Mouse (Mus musculus) kidney, adult 2 months (tissue): ENCODE measurements at regions not wholly inside any gene's neighbourhood (a gene's known extent, or its start where the extent isn't known, plus 50 kb on each side); places are given as distances from the start of the nearest gene placed in this dataset.

Experiments
- DNase-seq: peaks from one replicate; pipeline ENCODE4 v3.0.0; 2021
- H3K27ac ChIP-seq: fragments of 200-500 bp; 2 replicates; pipeline ENCODE4 v1.5.1; 2012; ENCODE audit warnings: low read depth, low read length, control low read depth, inconsistent platforms; ENCODE audit not compliant: insufficient read depth
- H3K27me3 ChIP-seq: fragments of 200-500 bp; replicated peaks from 2 replicates; pipeline ENCODE4 v1.6.1; 2012; ENCODE audit warnings: mild to moderate bottlenecking, moderate library complexity, low read length, inconsistent platforms; ENCODE audit not compliant: control insufficient read depth, insufficient read depth
- H3K36me3 ChIP-seq: fragments of 200-500 bp; 2 replicates; pipeline ENCODE4 v1.6.1; 2012; ENCODE audit warnings: mild to moderate bottlenecking, moderate library complexity, low read length, inconsistent platforms; ENCODE audit not compliant: control insufficient read depth, insufficient read depth
- H3K4me1 ChIP-seq: fragments of 200-500 bp; 2 replicates; pipeline ENCODE4 v1.6.1; 2011; ENCODE audit warnings: low read length; ENCODE audit not compliant: control insufficient read depth, insufficient read depth
- H3K4me3 ChIP-seq: fragments of 200-500 bp; 2 replicates; pipeline ENCODE4 v1.5.1; 2011; ENCODE audit warnings: mild to moderate bottlenecking, low read depth, low read length, control low read depth; ENCODE audit not compliant: insufficient read depth
- CTCF ChIP-seq: fragments of 200-500 bp; conservative IDR thresholded peaks from 2 replicates; pipeline ENCODE4 v1.5.1; 2011; ENCODE audit warnings: low read depth, mild to moderate bottlenecking, control low read depth, low read length, moderate library complexity, mixed read lengths; ENCODE audit not compliant: insufficient read depth, insufficient read length
- POLR2A ChIP-seq: fragments of 200-500 bp; IDR thresholded peaks from one replicate; pipeline ENCODE4 v1.6.1; 2011; ENCODE audit warnings: low read depth, low read length, control low read depth
- WGBS: fragments of 180-500 bp; shearing (Covaris S2); methylation state at CpG from one replicate; pipeline ENCODE4 v1.1.7; 2018; 5-methylcytosine and 5-hydroxymethylcytosine counted together

DNA sequence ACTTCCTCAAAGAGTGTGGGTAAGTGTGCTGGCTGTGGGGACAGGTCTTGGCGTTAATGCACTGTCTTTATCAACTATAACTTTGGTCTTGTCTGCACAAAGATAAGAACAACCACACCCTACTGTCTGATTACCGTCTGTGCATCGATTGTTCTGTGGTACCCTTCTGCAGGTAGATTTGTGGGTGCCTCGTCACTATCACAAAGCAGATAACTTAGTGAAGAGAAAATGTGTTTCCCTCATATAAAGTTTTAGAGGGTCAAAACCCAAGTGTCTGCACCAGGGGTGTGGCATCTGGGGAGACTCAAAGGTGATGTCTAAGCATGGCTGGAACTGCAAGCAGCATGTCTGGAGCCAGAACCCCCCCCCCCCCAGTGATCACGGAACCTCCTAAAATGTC lies 259.4 kb downstream of the Gm49356 start:
- Histone ChIP-seq H3K36me3 (no peaks in the 10 kb centered on the region), H3K4me3 (no peak overlapping the region), H3K4me1 (no peaks in the 10 kb centered on the region), H3K27ac (no peak overlapping the region), H3K27me3 (no peaks in the 10 kb centered on the region)
- WGBS, result 97% methylated on average over 5 of the region's 5 CpGs
- TF ChIP-seq POLR2A, result no peak
- TF ChIP-seq CTCF, result no peak
- DNase-seq, result no peak

DNA sequence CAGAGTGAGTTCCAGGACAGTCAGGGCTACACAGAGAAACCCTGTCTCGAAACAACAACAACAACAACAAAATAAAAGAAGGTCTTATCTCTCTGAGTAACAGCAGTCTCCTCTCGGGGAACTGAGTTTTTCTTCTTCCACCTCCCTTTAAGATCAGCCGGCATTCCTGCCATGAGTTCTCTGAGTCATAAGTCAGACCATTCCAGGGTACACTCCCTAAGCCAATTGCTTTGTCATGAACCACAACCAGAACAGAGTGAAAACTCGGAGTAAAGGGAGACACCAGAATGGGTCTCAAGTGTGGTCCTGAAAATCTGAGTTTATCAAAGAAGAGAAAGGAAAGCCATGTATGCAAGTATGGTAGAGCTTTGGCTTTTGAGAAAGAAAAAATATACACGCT lies 262.4 kb downstream of the Gm49356 start:
- H3K4me3 ChIP-seq, result no peak overlapping the region
- WGBS, result 94% methylated on average over 5 of the region's 5 CpGs
- no peak for TF ChIP-seq CTCF
- TF ChIP-seq POLR2A, result no peak
- H3K27ac ChIP-seq, result no peak overlapping the region
- no peaks in the 10 kb centered on the region for H3K4me1 ChIP-seq
- DNase-seq, result no peak
- no peaks in the 10 kb centered on the region for H3K27me3 ChIP-seq
- no peaks in the 10 kb centered on the region for H3K36me3 ChIP-seq

DNA sequence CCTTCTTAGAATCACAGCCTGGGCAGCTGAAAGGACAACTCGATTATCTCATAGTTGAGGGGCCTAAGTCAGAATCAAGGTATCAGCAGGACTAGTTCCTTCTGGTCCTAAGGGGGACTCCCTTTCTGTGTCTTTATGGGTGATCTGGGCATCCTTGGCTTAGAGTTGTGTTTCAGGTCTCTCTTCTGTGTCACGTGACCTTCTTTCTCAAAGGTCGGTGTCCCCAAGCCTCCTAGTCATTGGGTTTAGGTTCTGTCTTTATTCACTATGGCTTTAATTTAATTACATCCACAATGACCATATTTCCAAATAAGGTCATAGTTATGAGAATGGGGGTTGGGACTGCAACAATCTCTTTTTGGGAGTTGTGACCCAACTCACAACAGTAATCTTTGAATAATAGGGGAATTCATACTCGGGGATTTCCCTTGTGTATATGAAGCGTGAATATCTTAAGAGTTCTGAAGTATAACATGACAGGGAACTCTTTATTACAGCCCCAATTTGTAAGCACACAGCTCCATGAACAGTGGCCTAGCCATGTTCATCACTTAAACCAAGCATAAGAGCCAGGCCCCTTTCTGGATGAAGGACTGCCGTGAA lies 263.8 kb downstream of the Gm49356 start:
- WGBS, result 95% methylated on average over 6 of the region's 6 CpGs
- no peak overlapping the region for H3K27ac ChIP-seq
- H3K4me1 ChIP-seq, result no peaks in the 10 kb centered on the region
- TF ChIP-seq CTCF (no peak), POLR2A (no peak)
- H3K4me3 ChIP-seq, result no peak overlapping the region
- H3K36me3 ChIP-seq, result no peaks in the 10 kb centered on the region
- no peak for DNase-seq
- H3K27me3 ChIP-seq, result no peaks in the 10 kb centered on the region

DNA sequence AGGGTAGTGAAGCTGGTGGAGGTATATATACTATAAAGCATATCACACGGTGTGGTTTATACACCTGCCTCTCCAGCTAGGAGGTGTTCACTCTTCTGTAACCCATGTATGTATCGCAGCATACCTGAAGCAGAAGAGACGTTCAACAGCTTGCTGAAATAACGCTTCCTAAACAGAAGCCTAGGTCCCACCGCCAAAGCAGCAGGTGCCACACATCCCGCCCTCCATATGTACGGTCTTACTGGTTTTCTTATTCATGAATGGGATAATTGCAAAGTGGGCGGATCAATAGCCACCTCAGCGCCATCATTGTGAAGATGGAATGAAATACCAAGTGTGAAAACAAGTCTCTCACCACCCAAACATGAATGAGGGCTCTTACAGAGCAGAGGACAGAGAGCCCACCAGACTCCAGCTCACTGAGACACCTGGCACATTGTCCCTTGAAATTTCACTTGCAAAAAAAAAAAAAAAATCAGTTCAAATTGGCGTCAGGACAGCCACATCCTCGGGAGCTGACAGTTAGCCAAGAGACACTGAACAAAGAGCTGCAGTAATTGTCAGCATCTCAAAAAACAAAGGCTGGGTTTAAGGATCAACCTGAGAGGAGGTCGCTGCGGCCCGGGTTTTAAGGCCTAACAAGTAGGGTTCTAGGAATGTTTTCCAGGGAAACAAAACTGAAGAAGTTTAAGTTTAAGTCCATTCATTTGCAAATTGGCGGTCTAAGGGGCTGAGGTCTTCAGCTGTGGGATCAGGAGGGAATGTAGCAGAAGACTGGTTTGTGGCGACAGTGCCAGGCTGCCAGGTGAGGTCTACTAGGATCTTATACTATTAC lies 264.5 kb downstream of the Gm49356 start:
- H3K4me1 ChIP-seq, result no peaks in the 10 kb centered on the region
- no peak for TF ChIP-seq CTCF
- no peak for TF ChIP-seq POLR2A
- 85% methylated on average over 16 of the region's 16 CpGs for WGBS
- DNase-seq, result no peak
- no peaks in the 10 kb centered on the region for H3K27me3 ChIP-seq
- H3K4me3 ChIP-seq, result no peak overlapping the region
- H3K36me3 ChIP-seq, result no peaks in the 10 kb centered on the region
- H3K27ac ChIP-seq, result no peak overlapping the region

DNA sequence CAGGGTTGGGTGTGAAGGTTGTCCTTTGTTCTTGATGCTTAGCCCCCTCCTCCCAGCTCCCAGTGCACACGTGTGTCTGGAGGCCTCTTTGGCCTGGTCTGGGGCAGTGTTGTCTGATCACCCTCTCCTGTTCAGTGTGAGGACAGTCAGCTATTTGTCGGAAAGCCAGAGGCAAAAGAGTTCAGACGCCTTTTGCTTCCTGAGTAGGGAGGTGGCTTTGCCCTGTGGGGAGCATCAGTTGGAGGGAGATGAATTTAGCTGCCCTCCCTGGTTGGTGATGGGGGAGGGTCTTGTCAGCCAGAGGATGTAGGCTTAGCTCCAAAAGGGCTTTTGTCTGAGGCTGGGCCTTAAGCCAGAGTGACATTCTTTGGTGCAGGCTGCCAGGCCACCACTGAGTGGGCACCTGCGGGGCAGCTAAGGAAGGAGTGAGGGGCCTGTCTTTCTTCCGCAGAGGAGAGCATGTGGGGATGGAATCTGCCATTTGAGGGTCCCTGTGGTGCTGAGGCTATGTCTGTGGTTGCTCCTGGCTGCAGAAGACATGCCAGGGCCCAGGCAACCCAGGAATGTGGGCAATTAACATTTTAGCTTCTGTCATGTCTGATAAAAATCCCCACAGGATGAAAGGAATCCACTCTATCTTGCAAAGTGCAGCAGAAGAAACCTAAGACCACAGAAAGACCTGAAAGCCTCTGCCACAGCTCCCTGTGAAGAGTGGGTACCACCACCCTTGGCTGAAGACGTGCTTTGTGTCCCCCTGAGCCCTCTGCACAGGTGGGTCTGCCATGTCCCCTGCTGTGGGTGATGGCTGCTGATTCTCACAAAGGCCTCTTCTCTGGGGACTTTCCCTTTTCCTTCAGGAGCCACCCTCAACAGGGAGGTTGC lies 265.6 kb downstream of the Gm49356 start:
- Histone ChIP-seq H3K27ac (no peak overlapping the region), H3K4me3 (no peak overlapping the region), H3K36me3 (no peaks in the 10 kb centered on the region), H3K27me3 (no peaks in the 10 kb centered on the region), H3K4me1 (no peaks in the 10 kb centered on the region)
- no peak for DNase-seq
- 71% methylated on average over 6 of the region's 6 CpGs for WGBS
- TF ChIP-seq CTCF, result no peak
- TF ChIP-seq POLR2A, result no peak

DNA sequence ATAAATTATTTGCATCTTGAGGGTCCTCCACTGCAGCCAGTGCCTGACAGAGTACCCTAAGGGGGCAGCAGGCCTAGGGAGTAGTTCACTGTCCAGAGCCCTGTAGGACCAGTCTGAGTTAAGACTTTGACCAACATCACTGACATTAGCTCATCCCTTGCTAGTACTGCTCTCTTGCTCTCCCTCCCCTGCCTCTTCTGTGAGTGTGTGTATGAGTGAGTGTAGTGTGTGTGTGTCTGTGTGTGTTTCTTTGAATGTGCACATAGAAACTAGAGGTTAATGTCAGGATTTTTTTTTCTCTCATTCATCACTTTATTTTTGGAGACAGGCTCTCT lies 266.2 kb downstream of the Gm49356 start:
- TF ChIP-seq POLR2A (no peak), CTCF (no peak)

DNA sequence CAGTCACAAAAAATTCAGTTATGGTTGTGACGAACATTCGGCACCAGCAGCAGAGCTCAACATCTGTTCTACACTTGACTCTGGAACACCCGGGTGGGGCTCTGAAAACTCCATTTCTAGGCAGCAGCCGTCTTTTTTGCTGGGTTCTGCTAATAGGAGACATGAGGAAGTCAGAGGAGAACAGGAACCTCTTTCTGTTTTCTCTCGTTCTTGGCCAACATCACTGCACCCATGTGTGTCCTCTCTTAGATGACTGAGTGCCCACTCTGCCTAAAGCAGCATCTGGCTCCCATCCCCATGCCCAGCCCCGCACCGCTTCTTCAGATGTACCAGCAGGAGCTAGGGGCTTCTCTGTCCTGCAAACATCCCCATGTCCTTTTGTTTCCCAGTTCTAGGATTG lies 267.2 kb downstream of the Gm49356 start:
- DNase-seq, result no peak

More for the DNA sequence above, 266.2 kb downstream of the Gm49356 start:
- no peak overlapping the region for H3K27ac ChIP-seq
- no peak overlapping the region for H3K4me3 ChIP-seq
- no peaks in the 10 kb centered on the region for H3K4me1 ChIP-seq
- no peak for DNase-seq
- H3K27me3 ChIP-seq, result no peaks in the 10 kb centered on the region
- no peaks in the 10 kb centered on the region for H3K36me3 ChIP-seq

More for the DNA sequence above, 267.2 kb downstream of the Gm49356 start:
- TF ChIP-seq CTCF (no peak), POLR2A (no peak)
- Histone ChIP-seq H3K36me3 (no peaks in the 10 kb centered on the region), H3K4me1 (no peaks in the 10 kb centered on the region), H3K27me3 (no peaks in the 10 kb centered on the region), H3K4me3 (no peak overlapping the region), H3K27ac (no peak overlapping the region)
- 87% methylated on average over 7 of the region's 7 CpGs for WGBS
